Mouse (Mus musculus): Measurements from ENCODE around the gene Cmss1.

The Cmss1 gene

GRCm38 (mm10) chr16:57383266-57383971 is 223.2 kb downstream of the Cmss1 start:
- DNase-seq (ENCODE audit: low spot score), result no peak

- no peak for DNase-seq (ENCODE audit: low spot score)
These were observed 227.9 kb downstream of the Cmss1 start for GRCm38 (mm10) chr16:57378631-57379330.

- no peak for DNase-seq (ENCODE audit: low spot score)
These were observed 231.3 kb downstream of the Cmss1 start for GRCm38 (mm10) chr16:57375248-57375837.

GRCm38 (mm10) chr16:57372156-57372555 is 234.5 kb downstream of the Cmss1 start:
- no peak for DNase-seq (ENCODE audit: low spot score)

- DNase-seq (ENCODE audit: low spot score), result no peak
These were observed 236.7 kb downstream of the Cmss1 start for GRCm38 (mm10) chr16:57369846-57370496.

GRCm38 (mm10) chr16:57366941-57367694 is 239.5 kb downstream of the Cmss1 start:
- no peak for DNase-seq (ENCODE audit: low spot score)

- no peak for DNase-seq (ENCODE audit: low spot score)
These were observed 240.5 kb downstream of the Cmss1 start for GRCm38 (mm10) chr16:57366141-57366540.

- DNase-seq (ENCODE audit: low spot score), result no peak
These were observed 242.2 kb downstream of the Cmss1 start for GRCm38 (mm10) chr16:57364498-57364897.

GRCm38 (mm10) chr16:57362679-57363401 is 243.8 kb downstream of the Cmss1 start:
- peak; percentile 24 for DNase-seq (ENCODE audit: low spot score)

- no peak for DNase-seq (ENCODE audit: low spot score)
These were observed 245.9 kb downstream of the Cmss1 start for GRCm38 (mm10) chr16:57360785-57361184.

- DNase-seq (ENCODE audit: low spot score), result peak; percentile 68
These were observed 247.4 kb downstream of the Cmss1 start for GRCm38 (mm10) chr16:57359251-57359650.

GRCm38 (mm10) chr16:57357011-57357410 is 249.7 kb downstream of the Cmss1 start:
- no peak for DNase-seq (ENCODE audit: low spot score)

GRCm38 (mm10) chr16:57356454-57356853 is 250.2 kb downstream of the Cmss1 start:
- DNase-seq (ENCODE audit: low spot score), result no peak

- DNase-seq (ENCODE audit: low spot score), result no peak
These were observed 252.7 kb downstream of the Cmss1 start for GRCm38 (mm10) chr16:57353932-57354331.

- DNase-seq (ENCODE audit: low spot score), result no peak
These were observed 253.4 kb downstream of the Cmss1 start for GRCm38 (mm10) chr16:57353166-57353721.

GRCm38 (mm10) chr16:57352751-57353150 is 253.9 kb downstream of the Cmss1 start, which contains the start of gene Filip1l:
Filip1l (plus strand) TSS chr16:57353093.
- DNase-seq (ENCODE audit: low spot score), result no peak

- DNase-seq (ENCODE audit: low spot score), result no peak
These were observed 257.0 kb downstream of the Cmss1 start for GRCm38 (mm10) chr16:57349689-57350088.

GRCm38 (mm10) chr16:57349039-57349438 is 257.6 kb downstream of the Cmss1 start:
- DNase-seq (ENCODE audit: low spot score), result no peak

GRCm38 (mm10) chr16:57346258-57346657 is 260.4 kb downstream of the Cmss1 start:
- DNase-seq (ENCODE audit: low spot score), result no peak

- DNase-seq (ENCODE audit: low spot score), result no peak
These were observed 266.1 kb downstream of the Cmss1 start for GRCm38 (mm10) chr16:57340613-57340898.
